Mouse (Mus musculus): Measurements from ENCODE around the gene Dhfr. TPM values are rescaled to one million over a fixed set of nuclear protein-coding genes. Genes with fewer than 3 reads are reported as not detected.
A peak's percentile ranks its signal among the peaks of the same experiment; 100 is the strongest.

Gene Dhfr
- polyA plus RNA-seq, 1 experiment from 2014 or later: 7.9 TPM

DNA sequence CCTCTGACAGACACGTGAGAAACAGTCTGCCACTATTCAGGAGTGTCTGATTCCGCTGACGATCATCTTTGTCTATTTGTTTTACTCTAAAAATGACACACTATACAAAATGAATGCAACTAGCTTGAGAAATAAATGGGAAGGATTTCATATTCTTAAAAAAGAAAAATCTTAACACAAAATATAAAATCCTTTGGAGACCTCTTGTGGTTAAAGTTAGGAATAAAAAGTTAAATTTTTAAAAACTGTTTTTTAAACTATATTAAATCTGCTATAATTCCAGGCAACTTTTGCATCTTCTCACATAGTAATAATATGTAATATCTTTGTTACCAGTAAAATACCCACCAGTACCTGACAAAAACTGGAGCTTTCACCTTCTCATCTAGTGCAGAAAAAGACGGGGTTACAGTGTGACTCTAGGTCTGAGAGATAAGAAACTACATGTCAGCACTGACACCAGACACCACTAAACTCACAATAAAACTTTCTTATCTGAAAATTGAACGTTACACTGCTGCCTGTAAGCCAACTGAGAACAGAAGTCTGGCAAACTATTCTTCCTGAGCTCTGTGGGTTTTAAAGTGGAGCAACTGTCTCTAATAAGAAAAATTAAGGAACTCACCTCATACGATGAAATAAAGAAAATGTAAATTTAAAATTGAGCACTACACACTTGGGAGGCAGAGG is 16.6 kb upstream of the Dhfr start:
- 79% methylated on average over 6 of the region's 6 CpGs for WGBS
- Histone ChIP-seq H3K9me3 (ENCODE audit: control insufficient read depth, low read length) (no peaks in the 10 kb centered on the region), H3K4me2 (ENCODE audit: low read length) (no peak overlapping the region), H3K4me1 (replicated peaks; ENCODE audit: control insufficient read depth, insufficient read depth, low read length) (no peaks in the 10 kb centered on the region), H3K36me3 (ENCODE audit: control insufficient read depth, insufficient read depth) (no peaks in the 10 kb centered on the region; the same call in none of the 2 replicates), H3K27me3 (replicated peaks; ENCODE audit: control insufficient read depth, insufficient read depth, low read length) (no peaks in the 10 kb centered on the region), H3K4me3 (replicated peaks; ENCODE audit: low read length) (no peak overlapping the region), H3K9ac (replicated peaks; ENCODE audit: low read depth, low read length) (no peak overlapping the region), H3K27ac (ENCODE audit: low read length) (no peak overlapping the region)
- 0 out of 2 replicates have a peak, but pooled peaks have one; percentile 20 for ATAC-seq

DNA sequence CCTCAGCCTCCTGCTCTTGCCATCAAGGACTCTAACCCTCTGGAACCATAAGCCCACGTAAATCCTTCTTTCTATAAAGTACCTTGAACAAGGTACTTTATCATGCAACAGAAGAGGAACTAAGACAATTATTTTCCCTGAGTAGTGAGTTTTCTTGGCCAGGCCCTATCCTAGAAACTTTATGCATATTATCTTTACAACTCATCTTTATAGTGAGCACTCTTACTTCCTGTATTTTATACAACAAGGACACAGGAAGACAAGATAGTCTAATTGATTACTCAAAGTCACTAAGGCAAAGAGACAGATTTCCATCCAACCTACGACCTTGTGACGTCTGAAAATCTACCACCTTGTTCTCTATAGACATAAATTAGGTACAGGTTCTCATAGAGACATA is 14.7 kb upstream of the Dhfr start:
- Histone ChIP-seq H3K9me3 (ENCODE audit: control insufficient read depth, low read length) (no peaks in the 10 kb centered on the region), H3K27ac (ENCODE audit: low read length) (no peak overlapping the region)
- WGBS: 92% methylated on average over 3 of the region's 3 CpGs

DNA sequence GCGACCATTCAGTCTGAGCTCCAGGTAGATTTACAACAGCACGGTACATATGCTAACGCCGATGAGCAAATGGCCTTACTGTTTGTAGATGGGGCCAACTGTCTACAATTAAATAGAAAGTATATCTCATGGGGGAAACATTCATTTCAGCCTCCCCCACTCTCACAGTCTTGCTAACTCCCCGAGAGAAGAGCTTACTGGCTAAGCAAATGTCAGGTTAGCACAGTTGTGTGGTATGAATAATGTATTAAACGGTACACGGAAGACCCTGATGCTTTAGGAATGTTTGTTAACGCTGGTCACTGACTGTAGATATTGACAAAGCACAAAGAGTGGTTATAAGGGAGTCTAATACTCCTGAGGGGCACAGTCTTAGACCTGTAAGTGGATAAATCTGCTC is 10.5 kb upstream of the Dhfr start:
- H3K9ac ChIP-seq (replicated peaks; ENCODE audit: low read depth, low read length): no peak overlapping the region
- no peak overlapping the region for H3K4me2 ChIP-seq (ENCODE audit: low read length)
- H3K9me3 ChIP-seq (ENCODE audit: control insufficient read depth, low read length): no peaks in the 10 kb centered on the region
- no peak overlapping the region for H3K27ac ChIP-seq (ENCODE audit: low read length)
- H3K4me3 ChIP-seq (replicated peaks; ENCODE audit: low read length): no peak overlapping the region
- WGBS: 95% methylated on average over 8 of the region's 8 CpGs
- no peaks in the 10 kb centered on the region for H3K27me3 ChIP-seq (replicated peaks; ENCODE audit: control insufficient read depth, insufficient read depth, low read length)
- H3K36me3 ChIP-seq (ENCODE audit: control insufficient read depth, insufficient read depth): peaks cover 2% of the 10 kb centered on the region
- no peak for ATAC-seq
- no peaks in the 10 kb centered on the region for H3K4me1 ChIP-seq (replicated peaks; ENCODE audit: control insufficient read depth, insufficient read depth, low read length)

More for the DNA sequence above, 14.7 kb upstream of the Dhfr start:
- no peaks in the 10 kb centered on the region for H3K4me1 ChIP-seq (replicated peaks; ENCODE audit: control insufficient read depth, insufficient read depth, low read length)
- no peaks in the 10 kb centered on the region; the same call in none of the 2 replicates for H3K36me3 ChIP-seq (ENCODE audit: control insufficient read depth, insufficient read depth)
- H3K4me3 ChIP-seq (replicated peaks; ENCODE audit: low read length): no peak overlapping the region
- H3K27me3 ChIP-seq (replicated peaks; ENCODE audit: control insufficient read depth, insufficient read depth, low read length): no peaks in the 10 kb centered on the region
- H3K9ac ChIP-seq (replicated peaks; ENCODE audit: low read depth, low read length): no peak overlapping the region
- no peak overlapping the region for H3K4me2 ChIP-seq (ENCODE audit: low read length)
- ATAC-seq: no peak

DNA sequence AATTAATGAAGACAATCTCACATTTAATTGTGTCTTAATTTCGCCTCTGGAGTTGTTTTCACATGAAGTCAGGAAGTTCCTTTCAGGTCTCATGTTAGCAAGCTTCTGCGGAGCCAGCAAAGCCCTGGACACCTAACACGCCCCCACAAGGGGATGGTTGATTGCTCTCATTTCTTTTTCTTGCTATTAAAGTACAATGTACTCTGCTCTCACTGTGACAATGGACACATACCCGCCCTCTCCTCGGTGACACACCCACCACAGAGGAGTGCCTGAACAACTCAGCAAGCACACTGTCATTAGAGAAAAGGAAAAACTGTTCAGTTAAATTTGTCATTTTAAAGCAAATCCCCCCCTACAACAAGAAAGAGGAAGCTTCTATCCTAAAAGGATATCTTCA is 8.2 kb upstream of the Dhfr start:
- 77% methylated on average over 5 of the region's 5 CpGs for WGBS
- ATAC-seq: no peak
- Histone ChIP-seq H3K4me2 (ENCODE audit: low read length) (no peak overlapping the region), H3K27ac (ENCODE audit: low read length) (no peak overlapping the region), H3K36me3 (ENCODE audit: control insufficient read depth, insufficient read depth) (peaks cover 2% of the 10 kb centered on the region; the same call in 1 of the 2 replicates), H3K9ac (replicated peaks; ENCODE audit: low read depth, low read length) (no peak overlapping the region), H3K4me3 (replicated peaks; ENCODE audit: low read length) (no peak overlapping the region), H3K9me3 (ENCODE audit: control insufficient read depth, low read length) (no peaks in the 10 kb centered on the region), H3K4me1 (replicated peaks; ENCODE audit: control insufficient read depth, insufficient read depth, low read length) (no peaks in the 10 kb centered on the region), H3K27me3 (replicated peaks; ENCODE audit: control insufficient read depth, insufficient read depth, low read length) (no peaks in the 10 kb centered on the region)

- 96% methylated on average over 6 of the region's 6 CpGs for WGBS
- ATAC-seq: no peak
- Histone ChIP-seq H3K4me1 (replicated peaks; ENCODE audit: control insufficient read depth, insufficient read depth, low read length) (peaks cover 7% of the 10 kb centered on the region), H3K36me3 (ENCODE audit: control insufficient read depth, insufficient read depth) (peaks cover 2% of the 10 kb centered on the region; the same call in 1 of the 2 replicates), H3K9me3 (ENCODE audit: control insufficient read depth, low read length) (no peaks in the 10 kb centered on the region), H3K27me3 (replicated peaks; ENCODE audit: control insufficient read depth, insufficient read depth, low read length) (no peaks in the 10 kb centered on the region), H3K27ac (ENCODE audit: low read length) (no peak overlapping the region), H3K4me3 (replicated peaks; ENCODE audit: low read length) (no peak overlapping the region), H3K9ac (replicated peaks; ENCODE audit: low read depth, low read length) (no peak overlapping the region), H3K4me2 (ENCODE audit: low read length) (no peak overlapping the region)
These were observed 3.4 kb upstream of the Dhfr start for GRCm38 (mm10) chr13:92351100-92351499.

- H3K27ac ChIP-seq (ENCODE audit: low read length): peak overlapping the region; percentile 54; the same call in 1 of the 2 replicates
- no peaks in the 10 kb centered on the region for H3K9me3 ChIP-seq (ENCODE audit: control insufficient read depth, low read length)
- no peaks in the 10 kb centered on the region for H3K27me3 ChIP-seq (replicated peaks; ENCODE audit: control insufficient read depth, insufficient read depth, low read length)
- peak overlapping the region; percentile 97 for H3K4me2 ChIP-seq (ENCODE audit: low read length)
- no peaks in the 10 kb centered on the region for H3K36me3 ChIP-seq (ENCODE audit: control insufficient read depth, insufficient read depth)
- peaks cover 7% of the 10 kb centered on the region for H3K4me1 ChIP-seq (replicated peaks; ENCODE audit: control insufficient read depth, insufficient read depth, low read length)
- H3K9ac ChIP-seq (replicated peaks; ENCODE audit: low read depth, low read length): peak overlapping the region; percentile 65
- ATAC-seq: no peak
- H3K4me3 ChIP-seq (replicated peaks; ENCODE audit: low read length): peak overlapping the region; percentile 75
- WGBS: 18% methylated on average over 4 of the region's 4 CpGs
These were observed 570 bp upstream of the Dhfr start for GRCm38 (mm10) chr13:92353956-92354355.

DNA sequence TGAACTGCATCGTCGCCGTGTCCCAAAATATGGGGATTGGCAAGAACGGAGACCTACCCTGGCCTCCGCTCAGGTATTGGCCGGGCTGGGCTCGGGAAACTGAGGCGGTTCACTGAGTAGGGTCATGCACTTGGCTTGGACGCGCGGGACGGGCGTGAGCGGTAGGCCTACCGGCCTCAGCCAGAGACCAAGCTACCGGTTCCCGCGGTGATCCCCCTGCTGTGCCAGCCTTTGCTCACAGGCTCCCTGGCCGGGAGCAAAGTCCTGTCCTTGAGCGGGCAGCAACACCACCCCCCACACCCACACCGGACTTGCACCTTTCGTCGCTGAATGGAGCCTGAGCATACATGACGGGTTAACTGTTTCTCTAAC is 732 bp downstream of the Dhfr start:
- Histone ChIP-seq H3K9ac (replicated peaks; ENCODE audit: low read depth, low read length) (peak overlapping the region; percentile 62), H3K4me2 (ENCODE audit: low read length) (peak overlapping the region; percentile 97), H3K4me1 (replicated peaks; ENCODE audit: control insufficient read depth, insufficient read depth, low read length) (peaks cover 7% of the 10 kb centered on the region), H3K9me3 (ENCODE audit: control insufficient read depth, low read length) (no peaks in the 10 kb centered on the region), H3K27me3 (replicated peaks; ENCODE audit: control insufficient read depth, insufficient read depth, low read length) (no peaks in the 10 kb centered on the region), H3K4me3 (replicated peaks; ENCODE audit: low read length) (peak overlapping the region; percentile 75), H3K36me3 (ENCODE audit: control insufficient read depth, insufficient read depth) (no peaks in the 10 kb centered on the region), H3K27ac (ENCODE audit: low read length) (no peak overlapping the region; the same call in 1 of the 2 replicates)
- peak; percentile 30; the same call in 1 of the 2 replicates for ATAC-seq
- 0% methylated on average over 24 of the region's 24 CpGs for WGBS

DNA sequence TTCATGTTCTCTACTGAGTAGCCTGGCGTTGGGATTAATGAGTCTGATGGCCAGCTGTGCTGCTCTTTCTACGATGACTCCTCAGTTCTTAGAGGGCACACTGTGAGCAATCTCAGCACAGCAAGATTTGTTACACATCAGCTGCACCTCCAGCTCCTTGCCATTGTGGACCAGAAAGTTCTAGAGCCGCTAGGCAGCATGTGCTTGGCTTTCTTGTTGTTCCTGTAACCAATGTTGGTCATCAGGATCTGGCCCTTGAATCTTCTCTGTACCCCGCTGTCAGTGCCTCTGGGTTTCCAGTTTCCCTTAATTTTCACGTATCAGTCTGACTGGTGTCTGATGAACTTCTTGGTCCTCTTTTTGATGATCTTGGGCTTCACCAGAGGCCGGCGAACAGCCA is 1.9 kb downstream of the Dhfr start:
- Histone ChIP-seq H3K4me3 (replicated peaks; ENCODE audit: low read length) (no peak overlapping the region), H3K9me3 (ENCODE audit: control insufficient read depth, low read length) (no peaks in the 10 kb centered on the region), H3K27ac (ENCODE audit: low read length) (no peak overlapping the region), H3K4me2 (ENCODE audit: low read length) (no peak overlapping the region; the same call in 1 of the 2 replicates), H3K4me1 (replicated peaks; ENCODE audit: control insufficient read depth, insufficient read depth, low read length) (peaks cover 7% of the 10 kb centered on the region), H3K9ac (replicated peaks; ENCODE audit: low read depth, low read length) (no peak overlapping the region), H3K27me3 (replicated peaks; ENCODE audit: control insufficient read depth, insufficient read depth, low read length) (no peaks in the 10 kb centered on the region), H3K36me3 (ENCODE audit: control insufficient read depth, insufficient read depth) (no peaks in the 10 kb centered on the region)
- ATAC-seq: no peak
- 67% methylated on average over 7 of the region's 7 CpGs for WGBS

DNA sequence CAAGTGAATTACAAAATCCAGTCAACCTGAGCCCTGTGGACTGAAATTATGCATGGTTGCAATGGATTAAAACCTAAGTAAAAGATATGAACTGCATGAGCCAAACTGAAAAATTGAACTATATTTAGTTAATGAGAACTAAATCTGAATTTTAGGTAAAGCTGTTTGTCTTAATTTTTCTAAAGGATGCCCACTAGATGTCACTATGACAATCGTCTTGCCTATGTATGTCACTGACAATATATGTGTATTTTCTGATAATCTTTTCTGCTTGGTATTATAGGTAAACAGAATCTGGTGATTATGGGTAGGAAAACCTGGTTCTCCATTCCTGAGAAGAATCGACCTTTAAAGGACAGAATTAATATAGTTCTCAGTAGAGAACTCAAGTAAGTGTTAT is 3.1 kb downstream of the Dhfr start:
- WGBS: 64% methylated on average over 2 of the region's 2 CpGs
- Histone ChIP-seq H3K36me3 (ENCODE audit: control insufficient read depth, insufficient read depth) (no peaks in the 10 kb centered on the region), H3K4me1 (replicated peaks; ENCODE audit: control insufficient read depth, insufficient read depth, low read length) (peaks cover 7% of the 10 kb centered on the region), H3K27ac (ENCODE audit: low read length) (no peak overlapping the region), H3K4me2 (ENCODE audit: low read length) (no peak overlapping the region), H3K9me3 (ENCODE audit: control insufficient read depth, low read length) (no peaks in the 10 kb centered on the region), H3K9ac (replicated peaks; ENCODE audit: low read depth, low read length) (no peak overlapping the region), H3K27me3 (replicated peaks; ENCODE audit: control insufficient read depth, insufficient read depth, low read length) (no peaks in the 10 kb centered on the region), H3K4me3 (replicated peaks; ENCODE audit: low read length) (no peak overlapping the region)
- ATAC-seq: no peak
